8 mouse cellular contexts compared by ENCODE assay signal in the genomic region with DNA sequence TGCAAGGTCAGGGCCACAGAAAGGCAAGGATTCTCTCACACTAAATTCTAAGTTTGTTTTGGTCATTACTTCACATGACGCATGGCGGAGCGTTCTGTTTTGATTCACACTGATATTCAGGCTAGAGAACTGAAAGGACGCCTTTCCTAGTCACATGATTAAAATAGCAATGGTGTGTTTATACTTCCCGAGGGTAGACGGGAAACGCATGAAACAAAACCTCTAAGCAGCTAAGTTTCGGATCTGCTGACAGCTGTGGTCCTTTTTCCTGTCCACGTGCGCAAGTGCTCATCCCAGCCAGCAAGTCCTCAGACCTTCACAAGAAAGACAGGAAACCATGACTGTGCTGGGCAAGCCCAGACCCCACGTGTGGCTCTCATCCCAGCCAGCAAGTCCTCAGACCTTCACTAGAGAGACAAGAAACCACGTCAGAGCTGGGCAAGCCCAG. TPM values are rescaled to one million over a fixed set of nuclear protein-coding genes. Genes with fewer than 3 reads are reported as not detected.
DNase-seq lines count a peak whose midpoint lies in the region; ATAC-seq and TF ChIP-seq lines count a peak whose summit lies in the region.

No protein-coding gene starts in this region.

- 80% methylated on average over 12 of the region's 12 CpGs for WGBS in liver, adult 2 months
- WGBS in kidney, adult 2 months: 45% methylated on average over 12 of the region's 12 CpGs
- WGBS in lung, embryonic 16.5 days: 31% methylated on average over 12 of the region's 12 CpGs
- WGBS in forebrain, postnatal 0 days: 80% methylated on average over 12 of the region's 12 CpGs
- 78% methylated on average over 12 of the region's 12 CpGs for WGBS in hindbrain, embryonic 11.5 days

- H3K9me3 ChIP-seq in lung, embryonic 16.5 days (ENCODE audit: control insufficient read depth, low read length): no peaks in the 10 kb centered on the region
- H3K9me3 ChIP-seq in forebrain, postnatal 0 days (ENCODE audit: low read length): no peaks in the 10 kb centered on the region
- no peaks in the 10 kb centered on the region for H3K9me3 ChIP-seq in hindbrain, embryonic 11.5 days (ENCODE audit: control insufficient read depth, low read length)

- no peaks in the 10 kb centered on the region for H3K79me2 ChIP-seq in liver, adult 2 months (ENCODE audit: control insufficient read depth, insufficient read depth, low read length)

- peak overlapping the region; percentile 42 for H3K4me2 ChIP-seq in lung, embryonic 16.5 days (ENCODE audit: low read depth, low read length)
- no peak overlapping the region for H3K4me2 ChIP-seq in forebrain, postnatal 0 days (ENCODE audit: low read depth)
- no peak overlapping the region for H3K4me2 ChIP-seq in hindbrain, embryonic 11.5 days (replicated peaks; ENCODE audit: low read depth, low read length)

- H3K4me3 ChIP-seq in liver, adult 2 months (ENCODE audit: insufficient read depth, low read depth, low read length): peak overlapping the region; percentile 46
- H3K4me3 ChIP-seq in kidney, adult 2 months (ENCODE audit: insufficient read depth, low read depth, low read length): peak overlapping the region; percentile 42
- H3K4me3 ChIP-seq in lung, embryonic 16.5 days (ENCODE audit: low read length): peak overlapping the region; percentile 26
- H3K4me3 ChIP-seq in forebrain, postnatal 0 days (ENCODE audit: low read depth, low read length): no peak overlapping the region
- no peak overlapping the region for H3K4me3 ChIP-seq in hindbrain, embryonic 11.5 days (ENCODE audit: low read depth, low read length)

- peak; percentile 92 for ATAC-seq in lung, embryonic 16.5 days (ENCODE audit: low read depth)
- ATAC-seq in forebrain, postnatal 0 days: no peak
- no peak for ATAC-seq in hindbrain, embryonic 11.5 days (ENCODE audit: low FRiP score)

- DNase-seq in liver, adult 2 months (ENCODE audit: extremely low read depth, low read depth, low spot score): peak; percentile 52
- DNase-seq in liver (no peak), adipocyte (ENCODE audit: low spot score) (no peak)
- peak; percentile 45 for DNase-seq in gastrocnemius, postnatal 25 days
- peak; percentile 81 for DNase-seq in kidney, adult 2 months
- no peak for DNase-seq in forebrain, postnatal 0 days
- DNase-seq in hindbrain, embryonic 11.5 days (ENCODE audit: low spot score): no peak

- H3K27me3 ChIP-seq in liver, adult 2 months (ENCODE audit: control insufficient read depth, insufficient read depth, low read length): no peaks in the 10 kb centered on the region
- H3K27me3 ChIP-seq in kidney, adult 2 months (replicated peaks; ENCODE audit: control insufficient read depth, insufficient read depth, low read length): no peaks in the 10 kb centered on the region
- no peaks in the 10 kb centered on the region for H3K27me3 ChIP-seq in lung, embryonic 16.5 days (ENCODE audit: control insufficient read depth, insufficient read depth, low read depth, low read length)
- H3K27me3 ChIP-seq in forebrain, postnatal 0 days (ENCODE audit: insufficient read depth, low read length): no peaks in the 10 kb centered on the region
- no peaks in the 10 kb centered on the region for H3K27me3 ChIP-seq in hindbrain, embryonic 11.5 days (ENCODE audit: control insufficient read depth, insufficient read depth, low read length)

- peaks cover 6% of the 10 kb centered on the region; the same call in 1 of the 2 replicates for H3K4me1 ChIP-seq in liver, adult 2 months (ENCODE audit: control insufficient read depth, insufficient read depth, low read length)
- H3K4me1 ChIP-seq in kidney, adult 2 months (ENCODE audit: control insufficient read depth, insufficient read depth, low read length): no peaks in the 10 kb centered on the region
- H3K4me1 ChIP-seq in lung, embryonic 16.5 days (replicated peaks; ENCODE audit: control insufficient read depth, insufficient read depth, low read length): peaks cover 3% of the 10 kb centered on the region; the same call in 1 of the 2 replicates
- H3K4me1 ChIP-seq in forebrain, postnatal 0 days (ENCODE audit: insufficient read depth): no peaks in the 10 kb centered on the region
- no peaks in the 10 kb centered on the region for H3K4me1 ChIP-seq in hindbrain, embryonic 11.5 days (replicated peaks; ENCODE audit: control insufficient read depth, insufficient read depth, low read length)

- no peak for TF ChIP-seq CTCF in liver, adult 2 months (IDR thresholded peaks at IDR 0.05; ENCODE audit: low read depth, low read length)
- no peak for TF ChIP-seq CTCF in kidney, adult 2 months (conservative IDR thresholded peaks at IDR 0.05; ENCODE audit: insufficient read depth, insufficient read length, low read depth, low read length)
- no peak for TF ChIP-seq CTCF in forebrain, postnatal 0 days (IDR thresholded peaks at IDR 0.05; ENCODE audit: low read depth)

- H3K9ac ChIP-seq in liver, adult 2 months (ENCODE audit: low read depth, low read length): peak overlapping the region; percentile 39; the same call in 1 of the 2 replicates
- peak overlapping the region; percentile 29 for H3K9ac ChIP-seq in lung, embryonic 16.5 days (ENCODE audit: low read length)
- H3K9ac ChIP-seq in forebrain, postnatal 0 days: no peak overlapping the region
- no peak overlapping the region for H3K9ac ChIP-seq in hindbrain, embryonic 11.5 days (ENCODE audit: low read depth, low read length)

- no peak for TF ChIP-seq POLR2A in liver, adult 2 months (IDR thresholded peaks at IDR 0.05; ENCODE audit: extremely low read depth, insufficient read depth, low read length)
- no peak for TF ChIP-seq POLR2A in kidney, adult 2 months (IDR thresholded peaks at IDR 0.05; ENCODE audit: low read depth, low read length)

- H3K36me3 ChIP-seq in liver, adult 2 months (ENCODE audit: control insufficient read depth, insufficient read depth, low read length): no peaks in the 10 kb centered on the region
- no peaks in the 10 kb centered on the region for H3K36me3 ChIP-seq in kidney, adult 2 months (ENCODE audit: control insufficient read depth, insufficient read depth, low read length)
- H3K36me3 ChIP-seq in lung, embryonic 16.5 days (ENCODE audit: control insufficient read depth, insufficient read depth, low read length): no peaks in the 10 kb centered on the region
- H3K36me3 ChIP-seq in forebrain, postnatal 0 days (ENCODE audit: insufficient read depth): no peaks in the 10 kb centered on the region
- H3K36me3 ChIP-seq in hindbrain, embryonic 11.5 days (ENCODE audit: control insufficient read depth, insufficient read depth, low read length): no peaks in the 10 kb centered on the region

- H3K27ac ChIP-seq in liver, adult 2 months (replicated peaks; ENCODE audit: insufficient read depth, low read depth, low read length): peak overlapping the region; percentile 56
- peak overlapping the region; percentile 93 for H3K27ac ChIP-seq in kidney, adult 2 months (ENCODE audit: insufficient read depth, low read depth, low read length)
- peak overlapping the region; percentile 70 for H3K27ac ChIP-seq in lung, embryonic 16.5 days (ENCODE audit: low read length)
- H3K27ac ChIP-seq in forebrain, postnatal 0 days (ENCODE audit: low read depth, low read length): no peak overlapping the region
- no peak overlapping the region for H3K27ac ChIP-seq in hindbrain, embryonic 11.5 days (ENCODE audit: low read depth, low read length)

RNA-seq across cellular contexts. Expression of a gene that starts 37.7 kb away (rescaled TPM):
- 28.9 and 34.8 TPM in 2 replicates for total RNA-seq in liver, adult 2 months (2014; rRNA removed)
- 6.3 and 8.2 TPM in 2 replicates for polyA plus RNA-seq in liver, adult 2 months (2012; rRNA removed)
- total RNA-seq in gastrocnemius, postnatal 25 days (2021): 10 to 100 TPM; 13.8 to 18.0 TPM
- 8.6 and 9.7 TPM in 2 replicates for polyA plus RNA-seq in kidney, adult 2 months (2012; rRNA removed)
- 7.8 and 8.8 TPM in 2 replicates for polyA plus RNA-seq in lung, embryonic 16.5 days (2015; fragmentation: Nextera tagmentation; extraction: Ambion mirVana)
- total RNA-seq in forebrain, postnatal 0 days (2014; rRNA removed): 49.8 and 50.0 TPM in 2 replicates
- polyA plus RNA-seq in forebrain, postnatal 0 days (2015; fragmentation: Nextera tagmentation; extraction: Ambion mirVana): 11.4 and 13.0 TPM in 2 replicates
- 24.8 and 30.2 TPM in 2 replicates for polyA plus RNA-seq in hindbrain, embryonic 11.5 days (2014; fragmentation: Nextera tagmentation; extraction: Ambion mirVana)

Comparison
In these comparisons a context has a peak if more than half of its experiments do, and no peak if none do; other contexts are left out.
1. DNase-seq: peak in liver, adult 2 months (single experiment), gastrocnemius, postnatal 25 days (single experiment) and kidney, adult 2 months (single experiment); none in liver (single experiment), forebrain, postnatal 0 days (single experiment), adipocyte (single experiment) and hindbrain, embryonic 11.5 days (single experiment).
2. H3K27ac ChIP-seq: peak in liver, adult 2 months (single experiment), kidney, adult 2 months (single experiment) and lung, embryonic 16.5 days (single experiment); none in forebrain, postnatal 0 days (single experiment) and hindbrain, embryonic 11.5 days (single experiment).
3. H3K4me3 ChIP-seq: peak in liver, adult 2 months (single experiment), kidney, adult 2 months (single experiment) and lung, embryonic 16.5 days (single experiment); none in forebrain, postnatal 0 days (single experiment) and hindbrain, embryonic 11.5 days (single experiment).
4. H3K9ac ChIP-seq: peak in liver, adult 2 months (single experiment) and lung, embryonic 16.5 days (single experiment); none in forebrain, postnatal 0 days (single experiment) and hindbrain, embryonic 11.5 days (single experiment).